Mouse (Mus musculus) lung, embryonic 14.5 days (tissue): ENCODE results near the gene Slc9a3r2. TPM values are rescaled to one million over a fixed set of nuclear protein-coding genes. Genes with fewer than 3 reads are reported as not detected.
A peak's percentile ranks its signal among the peaks of the same experiment; 100 is the strongest.

Experiments used
- ATAC-seq: fragments of 200-750 bp; cut with Nextera tagmentation; 2 replicates; pipeline ENCODE4 v1.8.0; 2017; ENCODE audit warnings: mild to moderate bottlenecking, moderate TSS enrichment, moderate library complexity; ENCODE audit not compliant: insufficient read depth
- DNase-seq: peaks from one replicate; pipeline ENCODE4 v3.0.0-alpha.2; 2015
- H3K27ac ChIP-seq: fragments of 300-500 bp; sonication (generic); 2 replicates; pipeline ENCODE4 v1.5.1; 2014; ENCODE audit warnings: low read depth, mild to moderate bottlenecking, moderate library complexity
- H3K27me3 ChIP-seq: fragments of 300-500 bp; sonication (generic); 2 replicates; pipeline ENCODE4 v1.6.1; 2014; ENCODE audit warnings: low read length, control low read depth; ENCODE audit not compliant: insufficient read depth
- H3K36me3 ChIP-seq: fragments of 300-500 bp; sonication (generic); 2 replicates; pipeline ENCODE4 v1.6.1; 2014; ENCODE audit warnings: control low read depth; ENCODE audit not compliant: insufficient read depth
- H3K4me1 ChIP-seq: fragments of 300-500 bp; sonication (generic); 2 replicates; pipeline ENCODE4 v1.6.1; 2014; ENCODE audit warnings: antibody characterized with exemption, control low read depth; ENCODE audit not compliant: insufficient read depth
- H3K4me2 ChIP-seq: fragments of 300-500 bp; sonication (generic); 2 replicates; pipeline ENCODE4 v1.6.1; 2014; ENCODE audit warnings: mild to moderate bottlenecking
- H3K4me3 ChIP-seq: fragments of 300-500 bp; sonication (generic); 2 replicates; pipeline ENCODE4 v1.5.1; 2014; ENCODE audit warnings: low read depth, low read length
- H3K9ac ChIP-seq: fragments of 300-500 bp; sonication (generic); 2 replicates; pipeline ENCODE4 v1.6.1; 2014
- H3K9me3 ChIP-seq: fragments of 300-500 bp; sonication (generic); 2 replicates; pipeline ENCODE4 v1.6.1; 2016; ENCODE audit warnings: low read depth, low read length, control low read depth
- CTCF ChIP-seq: IDR thresholded peaks from 2 replicates; pipeline ENCODE4 v1.5.1; 2016; ENCODE audit warnings: antibody characterized with exemption, low read depth
- WGBS: fragments of 180-500 bp; shearing (Covaris S2); extraction: QIAGEN DNeasy Blood & Tissue Kit; methylation state at CpG from one replicate; pipeline ENCODE4 v1.1.7; 2014; 5-methylcytosine and 5-hydroxymethylcytosine counted together
- polyA plus RNA-seq: library from polyadenylated mRNA; unstranded; fragments of >200 nt; fragmentation: Nextera tagmentation; extraction: Ambion mirVana; gene quantifications from 2 replicates; pipeline ENCODE4 v1.2.1, GENCODE M21; 2014

Slc9a3r2 gene
- polyA plus RNA-seq, 1 experiment from 2014 or later, result 67.8 TPM

DNA sequence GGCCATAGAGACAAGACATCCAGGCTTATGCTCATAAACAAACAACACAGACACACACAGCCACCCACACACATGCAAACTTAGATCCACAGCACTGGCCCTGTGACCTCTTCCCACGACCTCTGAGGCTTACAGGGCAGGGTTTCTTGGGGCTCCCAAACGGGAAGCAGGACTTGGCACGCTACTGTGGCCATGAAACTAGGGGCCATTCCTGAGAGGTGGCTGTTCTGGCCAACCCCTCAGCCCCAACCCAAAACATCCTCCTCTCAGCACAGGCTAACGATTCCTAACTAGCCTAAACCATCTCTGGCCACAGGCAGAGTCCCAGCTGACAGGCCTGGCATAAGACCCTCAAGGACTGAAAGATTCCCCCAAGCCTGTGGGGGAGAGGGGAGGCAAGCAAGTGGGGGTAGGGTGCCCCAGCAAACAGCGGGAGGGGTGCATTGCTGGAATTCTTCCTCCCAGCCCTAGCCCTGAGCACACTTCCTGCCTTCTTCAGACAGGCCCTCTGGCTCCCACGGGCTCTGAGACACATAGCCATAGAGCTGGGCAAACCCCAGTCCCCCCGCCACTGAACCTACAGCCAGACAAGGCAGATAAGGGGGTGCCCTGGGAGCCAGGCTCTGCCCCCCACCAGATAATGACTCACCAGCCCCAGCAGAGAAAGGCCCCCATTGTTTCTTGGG lies 6.0 kb downstream of the Slc9a3r2 start:
- Histone ChIP-seq H3K36me3 (peaks cover 27% of the 10 kb centered on the region; the same call in 1 of the 2 replicates), H3K27ac (peak overlapping the region; percentile 84), H3K9ac (peak overlapping the region; percentile 40), H3K27me3 (no peaks in the 10 kb centered on the region), H3K4me1 (peaks cover 22% of the 10 kb centered on the region), H3K4me3 (no peak overlapping the region; the same call in 1 of the 2 replicates), H3K4me2 (peak overlapping the region; percentile 38), H3K9me3 (no peaks in the 10 kb centered on the region)
- TF ChIP-seq CTCF, result no peak
- ATAC-seq (peak; percentile 47; the same call in 1 of the 2 replicates), DNase-seq (peak; percentile 56)
- 28% methylated on average over 7 of the region's 7 CpGs for WGBS

DNA sequence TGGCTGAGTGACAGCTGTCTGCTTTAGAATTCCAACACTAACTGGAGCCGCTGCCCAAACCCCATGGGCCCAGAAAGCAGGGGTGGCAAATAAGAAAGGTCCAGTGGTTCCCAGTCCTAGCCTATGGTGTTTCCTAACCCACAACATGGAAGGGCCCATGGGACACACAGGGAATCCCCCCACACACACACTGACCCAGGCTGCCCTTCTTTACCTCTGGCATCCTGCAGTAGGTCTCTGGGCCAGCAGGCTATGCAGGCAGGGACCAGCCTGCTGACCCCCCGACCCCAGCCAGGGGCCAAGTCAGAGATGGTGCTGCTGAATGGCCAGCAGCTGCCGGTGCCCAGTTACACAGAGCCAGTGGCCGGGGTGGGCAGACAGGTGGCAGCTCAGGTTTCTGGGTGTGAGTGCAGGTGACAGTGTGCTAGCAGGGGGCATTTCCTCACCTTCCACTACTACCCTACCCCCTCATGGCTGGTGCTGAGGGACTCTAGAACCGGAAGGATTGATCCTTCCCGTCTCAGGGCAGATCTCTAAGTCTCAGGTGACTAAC lies 7.3 kb downstream of the Slc9a3r2 start:
- no peak overlapping the region for H3K27ac ChIP-seq
- no peak overlapping the region for H3K9ac ChIP-seq
- no peak for TF ChIP-seq CTCF
- no peak for ATAC-seq
- no peak overlapping the region for H3K4me3 ChIP-seq
- H3K9me3 ChIP-seq, result no peaks in the 10 kb centered on the region
- no peak for DNase-seq
- H3K27me3 ChIP-seq, result no peaks in the 10 kb centered on the region
- peaks cover 20% of the 10 kb centered on the region for H3K4me1 ChIP-seq
- no peak overlapping the region for H3K4me2 ChIP-seq
- 64% methylated on average over 6 of the region's 6 CpGs for WGBS
- H3K36me3 ChIP-seq, result peaks cover 35% of the 10 kb centered on the region; the same call in 1 of the 2 replicates

DNA sequence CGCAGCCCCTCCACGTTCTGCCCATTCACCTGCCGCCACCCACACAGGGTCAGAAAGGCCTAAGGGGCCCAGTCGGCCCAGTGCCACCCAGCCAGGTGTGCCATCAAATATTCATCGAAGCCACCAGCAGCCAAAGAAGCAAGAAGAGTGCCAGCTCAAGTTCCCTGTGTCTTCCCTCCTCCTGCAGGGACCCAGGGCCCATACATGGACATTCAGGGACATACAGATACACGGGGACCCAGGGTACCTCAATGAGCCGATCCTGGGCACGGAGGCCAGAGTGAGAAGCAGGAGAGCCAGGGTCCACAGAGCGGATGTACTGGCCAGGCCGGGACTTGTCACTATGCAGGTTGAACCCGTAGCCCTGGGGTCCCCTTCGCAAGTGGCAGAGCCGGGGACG lies 8.2 kb downstream of the Slc9a3r2 start:
- no peak overlapping the region for H3K27ac ChIP-seq
- DNase-seq (no peak), ATAC-seq (no peak)
- no peak overlapping the region for H3K4me3 ChIP-seq
- peaks cover 35% of the 10 kb centered on the region; the same call in 1 of the 2 replicates for H3K36me3 ChIP-seq
- no peak overlapping the region for H3K9ac ChIP-seq
- no peaks in the 10 kb centered on the region for H3K9me3 ChIP-seq
- TF ChIP-seq CTCF, result no peak
- peaks cover 20% of the 10 kb centered on the region for H3K4me1 ChIP-seq
- H3K27me3 ChIP-seq, result no peaks in the 10 kb centered on the region
- no peak overlapping the region for H3K4me2 ChIP-seq
- WGBS, result 91% methylated on average over 14 of the region's 14 CpGs

DNA sequence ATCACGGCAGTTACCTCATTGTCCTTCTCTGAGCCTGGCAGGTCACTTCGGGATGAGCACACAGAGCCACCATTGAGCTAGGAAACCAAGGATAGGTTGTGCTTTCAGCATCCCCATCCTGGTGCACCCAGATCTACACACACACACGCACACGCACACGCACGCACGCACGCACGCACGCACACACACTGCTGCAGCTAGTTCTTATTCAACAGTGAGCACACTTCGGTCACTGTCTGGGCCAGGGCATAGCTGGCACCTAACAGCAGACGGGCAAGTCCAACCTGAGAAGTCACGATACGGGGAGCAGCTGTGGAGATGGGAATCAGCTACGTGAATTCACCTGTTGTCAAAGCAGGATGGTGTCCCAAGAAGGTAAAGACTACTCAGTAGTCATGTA lies 9.5 kb downstream of the Slc9a3r2 start:
- 95% methylated on average over 15 of the region's 15 CpGs for WGBS
- no peak overlapping the region for H3K4me2 ChIP-seq
- TF ChIP-seq CTCF, result no peak
- no peak for ATAC-seq
- no peak overlapping the region for H3K4me3 ChIP-seq
- no peak for DNase-seq
- H3K9ac ChIP-seq, result no peak overlapping the region
- H3K27ac ChIP-seq, result peak overlapping the region; percentile 89; the same call in 1 of the 2 replicates
- no peaks in the 10 kb centered on the region for H3K9me3 ChIP-seq
- H3K36me3 ChIP-seq, result peaks cover 32% of the 10 kb centered on the region; the same call in 1 of the 2 replicates
- H3K27me3 ChIP-seq, result no peaks in the 10 kb centered on the region
- peaks cover 20% of the 10 kb centered on the region for H3K4me1 ChIP-seq

DNA sequence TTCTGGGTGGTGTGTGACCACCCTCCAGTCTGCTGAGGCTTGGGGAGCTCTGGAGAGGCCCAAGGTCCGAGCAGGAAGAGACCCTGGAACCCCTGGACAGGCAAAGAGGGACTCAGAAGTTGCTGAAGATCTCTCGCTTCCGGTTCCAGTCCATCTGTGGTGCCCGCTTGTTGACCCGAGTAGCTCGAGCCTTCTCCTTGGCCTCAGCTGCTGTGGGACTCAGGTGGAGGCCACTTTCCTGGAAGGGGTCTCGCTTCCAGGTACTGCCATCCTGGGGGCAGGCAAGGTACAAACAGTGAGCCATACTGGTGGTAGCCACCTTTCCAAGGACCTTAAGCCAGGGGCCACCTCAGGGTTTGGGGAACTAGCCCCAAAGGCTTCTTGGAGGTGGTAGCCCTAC lies 10.0 kb downstream of the Slc9a3r2 start:
- 86% methylated on average over 7 of the region's 7 CpGs for WGBS
- H3K4me3 ChIP-seq, result no peak overlapping the region
- H3K4me1 ChIP-seq, result peaks cover 20% of the 10 kb centered on the region
- H3K27me3 ChIP-seq, result no peaks in the 10 kb centered on the region
- H3K27ac ChIP-seq, result peak overlapping the region; percentile 89; the same call in 1 of the 2 replicates
- no peak overlapping the region for H3K4me2 ChIP-seq
- H3K9me3 ChIP-seq, result no peaks in the 10 kb centered on the region
- ATAC-seq (no peak), DNase-seq (no peak)
- no peak overlapping the region for H3K9ac ChIP-seq
- H3K36me3 ChIP-seq, result peaks cover 32% of the 10 kb centered on the region; the same call in 1 of the 2 replicates
- TF ChIP-seq CTCF, result no peak

DNA sequence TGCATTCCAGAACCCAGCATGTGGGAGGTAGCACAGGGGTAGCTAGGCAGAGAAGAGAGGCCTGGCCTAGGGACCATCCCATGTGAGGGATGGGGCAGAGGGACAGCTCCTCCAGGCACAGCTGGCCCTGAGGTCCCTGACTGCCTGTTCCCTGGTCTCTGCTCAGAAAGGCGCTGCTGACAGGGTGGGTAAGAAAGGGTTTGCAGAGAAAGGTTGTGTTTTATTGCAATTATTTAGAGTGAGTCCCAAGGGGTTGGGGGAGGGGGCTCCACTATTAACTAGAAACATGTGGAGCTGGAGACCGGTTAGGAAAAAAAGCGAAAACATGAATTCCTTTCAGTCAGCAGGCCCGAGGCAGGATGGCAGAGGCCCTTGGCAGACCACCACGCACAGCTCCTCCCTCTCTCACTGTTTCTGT lies 10.5 kb downstream of the Slc9a3r2 start:
- peak overlapping the region; percentile 9; the same call in 1 of the 2 replicates for H3K9ac ChIP-seq
- ATAC-seq (peak; percentile 44; the same call in 1 of the 2 replicates), DNase-seq (peak; percentile 34)
- peaks cover 16% of the 10 kb centered on the region for H3K4me1 ChIP-seq
- 57% methylated on average over 5 of the region's 5 CpGs for WGBS
- H3K27ac ChIP-seq, result peak overlapping the region; percentile 89
- TF ChIP-seq CTCF, result no peak
- no peaks in the 10 kb centered on the region for H3K27me3 ChIP-seq
- H3K9me3 ChIP-seq, result no peaks in the 10 kb centered on the region
- H3K4me3 ChIP-seq, result no peak overlapping the region
- H3K36me3 ChIP-seq, result peaks cover 32% of the 10 kb centered on the region; the same call in 1 of the 2 replicates
- no peak overlapping the region for H3K4me2 ChIP-seq

DNA sequence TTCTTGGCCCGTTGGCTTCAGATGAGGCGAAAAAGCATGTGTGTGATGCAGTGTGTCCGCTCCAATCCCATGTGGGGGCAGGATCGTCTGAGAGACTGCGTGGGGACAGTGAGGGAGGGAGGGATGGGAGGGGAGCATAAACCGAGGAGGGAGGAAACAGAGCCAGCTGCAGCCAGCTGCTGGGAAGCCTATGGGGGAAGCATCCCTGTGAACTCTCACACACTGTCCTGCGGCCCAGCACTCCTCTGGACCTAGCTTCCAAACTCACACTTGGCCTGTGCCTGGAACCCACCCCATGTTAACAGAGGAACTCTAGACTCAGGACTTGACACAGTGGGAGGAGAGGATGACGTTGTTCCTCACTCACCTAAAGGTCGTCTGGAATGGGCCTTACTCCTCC lies 11.3 kb downstream of the Slc9a3r2 start:
- H3K4me2 ChIP-seq, result no peak overlapping the region
- H3K27ac ChIP-seq, result peak overlapping the region; percentile 89; the same call in 1 of the 2 replicates
- no peaks in the 10 kb centered on the region for H3K9me3 ChIP-seq
- H3K9ac ChIP-seq, result peak overlapping the region; percentile 9; the same call in 1 of the 2 replicates
- no peak for TF ChIP-seq CTCF
- peak; percentile 81 for ATAC-seq
- H3K4me1 ChIP-seq, result peaks cover 9% of the 10 kb centered on the region; the same call in 1 of the 2 replicates
- no peaks in the 10 kb centered on the region for H3K27me3 ChIP-seq
- H3K36me3 ChIP-seq, result peaks cover 32% of the 10 kb centered on the region; the same call in 1 of the 2 replicates
- no peak overlapping the region for H3K4me3 ChIP-seq
- WGBS, result 57% methylated on average over 9 of the region's 9 CpGs
- peak; percentile 84 for DNase-seq
